14 mouse cellular contexts compared by ENCODE assay signal in genomic region chr15:8031211-8031610, GRCm38 (mm10).
"Had no signal": no experiment of that assay in that cellular context is flagged by ENCODE, and none has a peak within 500 bp of the region (broad histone marks: within the 10 kb centered on the region; RNA-seq: fewer than 3 reads in every experiment).

No protein-coding gene starts in this region.

- ATAC-seq: liver, embryonic 12.5 days had no signal

- H3K9ac ChIP-seq: limb, embryonic 13.5 days; liver, embryonic 12.5 days; liver, embryonic 15.5 days; lung, embryonic 15.5 days had no signal

- H3K4me3 ChIP-seq: limb, embryonic 10.5 days; limb, embryonic 13.5 days; liver, embryonic 12.5 days; liver, embryonic 15.5 days; lung, embryonic 15.5 days had no signal

- H3K36me3 ChIP-seq: lung, embryonic 15.5 days had no signal

- H3K4me1 ChIP-seq: limb, embryonic 10.5 days; limb, embryonic 13.5 days; liver, embryonic 12.5 days; liver, embryonic 15.5 days; lung, embryonic 15.5 days had no signal

- H3K27me3 ChIP-seq: limb, embryonic 13.5 days; liver, embryonic 12.5 days; liver, embryonic 15.5 days; lung, embryonic 15.5 days had no signal

- H3K4me2 ChIP-seq: limb, embryonic 13.5 days; liver, embryonic 12.5 days; liver, embryonic 15.5 days; lung, embryonic 15.5 days; midbrain, embryonic 11.5 days had no signal

- H3K27ac ChIP-seq: limb, embryonic 10.5 days; limb, embryonic 13.5 days; liver, embryonic 12.5 days; liver, embryonic 15.5 days; lung, embryonic 15.5 days had no signal

- H3K9me3 ChIP-seq: limb, embryonic 10.5 days; limb, embryonic 13.5 days; liver, embryonic 12.5 days; liver, embryonic 15.5 days; lung, embryonic 15.5 days had no signal

- DNase-seq: kidney, adult 18-20 months; kidney, postnatal 36 days; liver; lung, adult 18-20 months; lung, postnatal 10 days; lung, postnatal 36 days; thymus, adult 18-20 months; thymus, postnatal 36 days had no signal
